Mouse (Mus musculus) heart, embryonic 15.5 days (tissue): ENCODE data around the gene Kbtbd12. TPM values are rescaled to one million over a fixed set of nuclear protein-coding genes. Genes with fewer than 3 reads are reported as not detected.

ENCODE experiments used
- ATAC-seq: fragments of 200-750 bp; cut with Nextera tagmentation; replicated peaks from 2 replicates; pipeline ENCODE4 v1.8.0; 2017; ENCODE audit warnings: low read depth, moderate TSS enrichment; ENCODE audit not compliant: insufficient number of reproducible peaks, insufficient read depth, low FRiP score
- H3K27ac ChIP-seq: fragments of 300-500 bp; sonication (generic); 2 replicates; pipeline ENCODE4 v1.5.1; 2015; ENCODE audit warnings: mild to moderate bottlenecking, inconsistent platforms
- H3K27me3 ChIP-seq: fragments of 300-500 bp; sonication (generic); 2 replicates; pipeline ENCODE4 v1.6.1; 2015; ENCODE audit warnings: inconsistent platforms
- H3K36me3 ChIP-seq: fragments of 300-500 bp; sonication (generic); 2 replicates; pipeline ENCODE4 v1.6.1; 2015; ENCODE audit warnings: mild to moderate bottlenecking, inconsistent platforms
- H3K4me1 ChIP-seq: fragments of 300-500 bp; sonication (generic); replicated peaks from 2 replicates; pipeline ENCODE4 v1.6.1; 2015; ENCODE audit warnings: inconsistent platforms
- H3K4me2 ChIP-seq: fragments of 300-500 bp; sonication (generic); 2 replicates; pipeline ENCODE4 v1.6.1; 2015; ENCODE audit warnings: inconsistent platforms, mild to moderate bottlenecking, moderate library complexity
- H3K4me3 ChIP-seq: fragments of 300-500 bp; sonication (generic); 2 replicates; pipeline ENCODE4 v1.5.1; 2015; ENCODE audit warnings: mild to moderate bottlenecking, inconsistent platforms
- H3K9ac ChIP-seq: fragments of 300-500 bp; sonication (generic); 2 replicates; pipeline ENCODE4 v1.6.1; 2015; ENCODE audit warnings: mild to moderate bottlenecking, inconsistent platforms
- H3K9me3 ChIP-seq: fragments of 300-500 bp; sonication (generic); replicated peaks from 2 replicates; pipeline ENCODE4 v1.6.1; 2016; ENCODE audit warnings: inconsistent platforms
- WGBS: fragments of 180-500 bp; shearing (Covaris S2); methylation state at CpG from one replicate; pipeline ENCODE4 v1.1.7; 2015; ENCODE audit warnings: mixed read lengths; 5-methylcytosine and 5-hydroxymethylcytosine counted together
- polyA plus RNA-seq: library from polyadenylated mRNA; unstranded; fragments of >200 nt; fragmentation: Nextera tagmentation; extraction: Ambion mirVana; gene quantifications from 2 replicates; pipeline ENCODE4 v1.2.1, GENCODE M21; 2015

The Kbtbd12 gene
- polyA plus RNA-seq, 1 experiment from 2014 or later, result 25.5 TPM

- peak within 1 kb of the TSS; percentile 92 for H3K4me2 ChIP-seq
- peak within 1 kb of the TSS; percentile 90 for H3K27ac ChIP-seq
- peaks cover 14% of the 10 kb centered on the region for H3K36me3 ChIP-seq
- no peaks in the 10 kb centered on the region for H3K9me3 ChIP-seq
- peak within 1 kb of the TSS; percentile 88 for H3K4me3 ChIP-seq
- WGBS, result under 1% methylated on average over 78 of the region's 80 CpGs
- H3K4me1 ChIP-seq, result peaks cover 46% of the 10 kb centered on the region
- H3K27me3 ChIP-seq, result no peaks in the 10 kb centered on the region
- peak; percentile 94 for ATAC-seq
- H3K9ac ChIP-seq, result peak within 1 kb of the TSS; percentile 91
These were observed 119.1 kb downstream of the Kbtbd12 start, which contains the start of gene Sec61a1 for GRCm38 (mm10) chr6:88518404-88519263. Gene Sec61a1 (minus strand): TSS chr6:88518905.

GRCm38 (mm10) chr6:88517701-88518403 lies 119.9 kb downstream of the Kbtbd12 start:
- Histone ChIP-seq H3K4me3 (peak overlapping the region; percentile 88), H3K9me3 (no peaks in the 10 kb centered on the region), H3K4me1 (peaks cover 47% of the 10 kb centered on the region), H3K27ac (peak overlapping the region; percentile 85), H3K36me3 (peaks cover 19% of the 10 kb centered on the region), H3K27me3 (no peaks in the 10 kb centered on the region), H3K9ac (peak overlapping the region; percentile 91), H3K4me2 (peak overlapping the region; percentile 74)
- no peak for ATAC-seq
- WGBS, result 5% methylated on average over 18 of the region's 18 CpGs

GRCm38 (mm10) chr6:88516667-88517066 lies 121.1 kb downstream of the Kbtbd12 start:
- Histone ChIP-seq H3K4me2 (peak overlapping the region; percentile 74), H3K4me3 (peak overlapping the region; percentile 88), H3K36me3 (peaks cover 31% of the 10 kb centered on the region), H3K9me3 (no peaks in the 10 kb centered on the region), H3K27me3 (no peaks in the 10 kb centered on the region), H3K4me1 (peaks cover 54% of the 10 kb centered on the region), H3K9ac (peak overlapping the region; percentile 91), H3K27ac (peak overlapping the region; percentile 85)
- WGBS, result 20% methylated on average over 5 of the region's 5 CpGs
- no peak for ATAC-seq

GRCm38 (mm10) chr6:88515971-88516370 lies 121.8 kb downstream of the Kbtbd12 start:
- Histone ChIP-seq H3K27ac (peak overlapping the region; percentile 25; the same call in 1 of the 2 replicates), H3K4me1 (peaks cover 54% of the 10 kb centered on the region)

GRCm38 (mm10) chr6:88514546-88514945 lies 123.2 kb downstream of the Kbtbd12 start:
- Histone ChIP-seq H3K27me3 (no peaks in the 10 kb centered on the region), H3K4me2 (peak overlapping the region; percentile 5; the same call in 1 of the 2 replicates), H3K36me3 (peaks cover 52% of the 10 kb centered on the region), H3K4me3 (no peak overlapping the region), H3K9ac (no peak overlapping the region), H3K4me1 (peaks cover 52% of the 10 kb centered on the region), H3K9me3 (no peaks in the 10 kb centered on the region), H3K27ac (peak overlapping the region; percentile 39)
- ATAC-seq, result no peak
- 40% methylated on average over 4 of the region's 4 CpGs for WGBS

More at GRCm38 (mm10) chr6:88515971-88516370, 121.8 kb downstream of the Kbtbd12 start:
- H3K4me3 ChIP-seq, result no peak overlapping the region
- no peak overlapping the region for H3K9ac ChIP-seq
- peaks cover 38% of the 10 kb centered on the region for H3K36me3 ChIP-seq
- no peaks in the 10 kb centered on the region for H3K27me3 ChIP-seq
- no peaks in the 10 kb centered on the region for H3K9me3 ChIP-seq
- H3K4me2 ChIP-seq, result peak overlapping the region; percentile 74
- 60% methylated on average over 8 of the region's 8 CpGs for WGBS
- ATAC-seq, result no peak

GRCm38 (mm10) chr6:88513984-88514383 lies 123.8 kb downstream of the Kbtbd12 start:
- Histone ChIP-seq H3K9ac (no peak overlapping the region), H3K9me3 (no peaks in the 10 kb centered on the region), H3K27ac (peak overlapping the region; percentile 39), H3K4me2 (peak overlapping the region; percentile 5; the same call in 1 of the 2 replicates), H3K36me3 (peaks cover 56% of the 10 kb centered on the region), H3K4me3 (no peak overlapping the region), H3K27me3 (no peaks in the 10 kb centered on the region), H3K4me1 (peaks cover 46% of the 10 kb centered on the region)
- 66% methylated on average over 8 of the region's 8 CpGs for WGBS
- ATAC-seq, result no peak

GRCm38 (mm10) chr6:88503044-88503443 lies 134.7 kb downstream of the Kbtbd12 start:
- Histone ChIP-seq H3K4me1 (peaks cover 26% of the 10 kb centered on the region), H3K27me3 (no peaks in the 10 kb centered on the region), H3K27ac (peak overlapping the region; percentile 60), H3K9me3 (no peaks in the 10 kb centered on the region), H3K4me3 (no peak overlapping the region), H3K4me2 (no peak overlapping the region), H3K36me3 (peaks cover 57% of the 10 kb centered on the region), H3K9ac (no peak overlapping the region)
- no peak for ATAC-seq
- 83% methylated on average over 4 of the region's 4 CpGs for WGBS

GRCm38 (mm10) chr6:88502030-88502970 lies 135.4 kb downstream of the Kbtbd12 start:
- H3K9ac ChIP-seq, result no peak overlapping the region
- peaks cover 26% of the 10 kb centered on the region for H3K4me1 ChIP-seq
- H3K27ac ChIP-seq, result peak overlapping the region; percentile 63
- peak; percentile 63; the same call in 1 of the 2 replicates for ATAC-seq
- H3K4me2 ChIP-seq, result no peak overlapping the region
- H3K36me3 ChIP-seq, result peaks cover 57% of the 10 kb centered on the region
- WGBS, result 36% methylated on average over 13 of the region's 13 CpGs
- H3K4me3 ChIP-seq, result no peak overlapping the region
- H3K9me3 ChIP-seq, result no peaks in the 10 kb centered on the region
- no peaks in the 10 kb centered on the region for H3K27me3 ChIP-seq

- Histone ChIP-seq H3K36me3 (peaks cover 46% of the 10 kb centered on the region), H3K4me1 (peaks cover 26% of the 10 kb centered on the region), H3K27me3 (no peaks in the 10 kb centered on the region), H3K4me2 (peak overlapping the region; percentile 99), H3K4me3 (peak overlapping the region; percentile 61), H3K9ac (peak overlapping the region; percentile 56), H3K9me3 (no peaks in the 10 kb centered on the region), H3K27ac (no peak overlapping the region)
- ATAC-seq, result no peak
- 9% methylated on average over 3 of the region's 3 CpGs for WGBS
These were observed 137.4 kb downstream of the Kbtbd12 start for GRCm38 (mm10) chr6:88500405-88500767.

- Histone ChIP-seq H3K27me3 (no peaks in the 10 kb centered on the region), H3K4me3 (peak overlapping the region; percentile 61), H3K9me3 (no peaks in the 10 kb centered on the region), H3K27ac (no peak overlapping the region), H3K4me1 (peaks cover 26% of the 10 kb centered on the region), H3K36me3 (peaks cover 40% of the 10 kb centered on the region), H3K9ac (peak overlapping the region; percentile 56), H3K4me2 (peak overlapping the region; percentile 99)
- peak; percentile 48; the same call in 1 of the 2 replicates for ATAC-seq
- WGBS, result 3% methylated on average over 76 of the region's 76 CpGs
These were observed 138.0 kb downstream of the Kbtbd12 start for GRCm38 (mm10) chr6:88499481-88500404.
